Mouse (Mus musculus): ENCODE data around the gene Jmjd8. TPM values are rescaled to one million over a fixed set of nuclear protein-coding genes. Genes with fewer than 3 reads are reported as not detected.
A peak's percentile ranks its signal among the peaks of the same experiment; 100 is the strongest.

The Jmjd8 gene
- total and polyA plus RNA-seq, 3 experiments: 32.7 to 47.2 (median 36.9) TPM

DNA sequence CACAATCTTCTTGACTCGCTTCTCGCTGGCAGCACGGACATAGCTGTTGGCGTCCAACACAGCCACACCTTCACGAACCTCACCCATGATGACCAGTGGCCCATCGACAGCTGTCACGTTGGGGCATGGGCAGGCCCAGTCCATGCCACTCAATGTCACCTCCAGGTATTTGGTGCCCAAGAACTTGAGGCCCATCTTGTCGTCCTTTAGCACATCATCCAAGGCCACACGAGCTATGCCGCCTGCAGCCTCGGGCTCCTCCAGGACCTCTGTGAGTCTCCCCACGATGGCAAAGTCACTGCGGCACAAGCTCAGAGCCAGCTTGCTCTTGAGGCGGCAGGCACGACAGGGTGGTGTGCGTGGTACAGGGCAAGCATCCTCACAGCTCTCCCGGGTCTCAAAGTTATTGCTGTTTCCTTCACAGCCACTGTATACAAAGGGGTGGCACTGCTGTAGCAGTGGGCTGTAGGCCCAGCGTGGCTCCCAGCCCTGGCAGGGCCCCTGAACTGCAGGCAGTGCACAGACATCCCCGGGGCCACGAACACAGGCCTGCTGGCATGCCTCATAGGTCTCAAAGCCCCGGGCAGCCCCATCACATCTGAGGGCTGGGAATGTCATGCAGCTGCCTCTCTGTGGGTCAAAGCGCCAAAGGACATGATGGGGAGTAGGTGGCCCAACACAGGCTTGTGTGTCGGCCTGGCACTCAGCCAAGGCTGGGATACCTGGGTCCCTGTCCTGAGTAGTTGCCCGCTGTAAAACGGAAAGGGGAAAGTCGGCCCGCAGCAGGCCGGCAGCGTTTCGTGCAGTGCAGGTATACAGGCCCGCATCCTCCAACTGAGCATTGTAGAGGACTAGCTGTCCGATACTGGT lies 49.3 kb downstream of the Jmjd8 start:
- Histone ChIP-seq H3K4me3 (no peak overlapping the region), H3K27me3 (ENCODE audit: control insufficient read depth, insufficient read depth, low read length) (no peaks in the 10 kb centered on the region), H3K9ac (ENCODE audit: low read depth, low read length) (no peak overlapping the region), H3K36me3 (ENCODE audit: control insufficient read depth, insufficient read depth, low read length) (no peaks in the 10 kb centered on the region), H3K4me1 (ENCODE audit: control insufficient read depth, insufficient read depth, low read length) (peaks cover 6% of the 10 kb centered on the region; the same call in 1 of the 2 replicates), H3K79me2 (replicated peaks; ENCODE audit: control insufficient read depth, insufficient read depth, low read length) (no peaks in the 10 kb centered on the region), H3K27ac (no peak overlapping the region)
- no peak for DNase-seq
- intact Hi-C loops (cut with DNase I): no loop called here
- TF ChIP-seq EP300 (IDR thresholded peaks at IDR 0.05; ENCODE audit: insufficient read depth, low read depth, low read length) (no peak), POLR2A (IDR thresholded peaks at IDR 0.05; ENCODE audit: insufficient read depth, low read depth, low read length) (no peak), CTCF (IDR thresholded peaks at IDR 0.05) (no peak)
- 92% methylated on average over 32 of the region's 32 CpGs for WGBS

GRCm38 (mm10) chr17:25878611-25879180 lies 50.0 kb downstream of the Jmjd8 start:
- intact Hi-C loops (cut with DNase I): no loop called here
- 93% methylated on average over 19 of the region's 19 CpGs for WGBS

DNA sequence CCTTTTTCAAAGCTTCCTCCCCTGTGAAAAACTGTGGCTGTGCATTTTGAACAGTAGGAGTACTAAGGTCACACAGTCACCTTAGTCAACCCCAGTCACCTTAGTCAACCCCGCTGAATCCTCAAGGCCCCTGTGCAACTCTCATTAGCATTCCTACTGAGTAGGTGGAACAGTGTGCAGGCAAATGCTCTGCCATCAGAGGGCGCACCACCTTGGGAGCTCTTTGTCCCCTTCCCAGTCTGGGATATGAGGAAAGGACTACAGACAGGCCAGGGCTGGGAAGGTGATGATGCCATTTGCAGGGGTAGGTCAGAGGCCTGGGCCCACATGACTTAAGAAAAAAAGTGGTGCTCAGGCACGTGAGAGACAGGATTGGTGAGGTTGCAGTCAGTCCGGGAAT lies 50.6 kb downstream of the Jmjd8 start:
- Histone ChIP-seq H3K4me3 (no peak overlapping the region), H3K9ac (ENCODE audit: low read depth, low read length) (no peak overlapping the region), H3K36me3 (ENCODE audit: control insufficient read depth, insufficient read depth, low read length) (no peaks in the 10 kb centered on the region), H3K27me3 (ENCODE audit: control insufficient read depth, insufficient read depth, low read length) (no peaks in the 10 kb centered on the region), H3K4me1 (ENCODE audit: control insufficient read depth, insufficient read depth, low read length) (peaks cover 4% of the 10 kb centered on the region; the same call in 1 of the 2 replicates), H3K27ac (no peak overlapping the region), H3K79me2 (replicated peaks; ENCODE audit: control insufficient read depth, insufficient read depth, low read length) (no peaks in the 10 kb centered on the region)
- intact Hi-C loops (cut with DNase I): no loop called here
- TF ChIP-seq CTCF (IDR thresholded peaks at IDR 0.05): peak; percentile 63
- 0 out of 2 replicates have a peak, but pooled peaks have one; percentile 9 for TF ChIP-seq POLR2A (IDR thresholded peaks at IDR 0.05; ENCODE audit: insufficient read depth, low read depth, low read length)
- no peak for TF ChIP-seq EP300 (IDR thresholded peaks at IDR 0.05; ENCODE audit: insufficient read depth, low read depth, low read length)
- WGBS: 80% methylated on average over 4 of the region's 4 CpGs
- DNase-seq: no peak

More at GRCm38 (mm10) chr17:25878611-25879180, 50.0 kb downstream of the Jmjd8 start:
- H3K4me1 ChIP-seq (ENCODE audit: control insufficient read depth, insufficient read depth, low read length): peaks cover 6% of the 10 kb centered on the region; the same call in 1 of the 2 replicates
- H3K27ac ChIP-seq: no peak overlapping the region
- H3K36me3 ChIP-seq (ENCODE audit: control insufficient read depth, insufficient read depth, low read length): no peaks in the 10 kb centered on the region
- no peaks in the 10 kb centered on the region for H3K27me3 ChIP-seq (ENCODE audit: control insufficient read depth, insufficient read depth, low read length)
- H3K4me3 ChIP-seq: no peak overlapping the region
- TF ChIP-seq EP300 (IDR thresholded peaks at IDR 0.05; ENCODE audit: insufficient read depth, low read depth, low read length) (no peak), CTCF (IDR thresholded peaks at IDR 0.05) (no peak), POLR2A (IDR thresholded peaks at IDR 0.05; ENCODE audit: insufficient read depth, low read depth, low read length) (no peak)
- DNase-seq: no peak
- no peaks in the 10 kb centered on the region for H3K79me2 ChIP-seq (replicated peaks; ENCODE audit: control insufficient read depth, insufficient read depth, low read length)
- no peak overlapping the region for H3K9ac ChIP-seq (ENCODE audit: low read depth, low read length)

DNA sequence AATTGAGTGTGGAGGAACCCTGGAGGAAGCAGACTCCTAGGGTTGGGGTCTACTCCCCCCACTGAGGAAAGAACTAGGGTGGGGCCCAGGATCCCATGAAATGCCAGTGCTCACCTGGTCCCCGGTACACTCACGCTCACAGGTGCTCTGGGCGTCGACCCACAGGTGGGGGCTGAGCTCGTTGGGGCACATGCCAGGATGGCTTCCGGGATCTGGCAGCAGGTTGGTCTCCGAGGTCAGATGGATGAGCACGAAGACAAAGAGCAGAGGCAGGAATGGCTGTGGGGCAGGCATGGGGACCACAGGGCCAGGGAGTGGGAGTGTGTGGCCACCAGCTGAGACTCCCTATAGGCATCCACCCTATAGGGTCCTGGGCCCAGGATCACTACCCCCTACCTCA lies 51.1 kb downstream of the Jmjd8 start:
- H3K36me3 ChIP-seq (ENCODE audit: control insufficient read depth, insufficient read depth, low read length): no peaks in the 10 kb centered on the region
- 86% methylated on average over 8 of the region's 8 CpGs for WGBS

DNA sequence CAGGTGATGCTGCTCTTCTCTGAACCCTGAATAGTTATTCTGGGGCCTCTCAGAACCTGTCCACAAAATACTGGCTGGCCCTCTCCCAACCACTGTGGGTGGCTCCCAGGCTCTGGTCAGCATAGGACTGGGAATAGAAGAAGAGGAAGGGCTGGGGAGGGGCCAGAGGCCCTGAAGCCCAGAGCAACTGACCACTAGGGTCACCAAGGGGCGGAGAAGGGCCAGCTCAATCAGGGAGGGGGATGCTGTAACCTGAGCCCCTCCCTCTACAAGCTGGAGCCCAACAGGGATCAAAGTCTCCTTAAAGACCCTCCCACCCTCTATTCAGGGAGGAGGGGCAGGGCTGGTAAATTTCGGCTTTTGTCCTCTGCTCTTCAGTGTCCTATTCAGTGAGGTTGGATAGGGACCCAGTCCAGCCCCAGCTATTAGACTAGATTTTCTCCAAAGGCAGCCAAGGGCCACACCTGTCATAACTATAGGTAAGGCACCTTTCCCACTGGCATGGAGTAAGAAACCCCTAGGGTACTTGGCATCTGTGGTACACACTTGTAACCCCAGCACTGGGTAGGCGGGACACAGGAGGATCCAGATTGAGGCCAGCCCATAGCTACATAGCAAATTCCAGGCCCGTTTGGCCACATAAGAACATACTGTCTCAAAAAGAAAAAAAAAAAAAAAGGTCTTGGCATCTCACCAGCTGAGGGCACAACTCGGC lies 51.7 kb downstream of the Jmjd8 start, which contains the start of gene Wfikkn1:
TSS of gene Wfikkn1 (minus strand) at position 663 of the 715 bp plus-strand sequence.
- 0 out of 2 replicates have a peak, but pooled peaks cover 1% of the 10 kb centered on the region for H3K4me1 ChIP-seq (ENCODE audit: control insufficient read depth, insufficient read depth, low read length)
- H3K9ac ChIP-seq (ENCODE audit: low read depth, low read length): no peak within 1 kb of the TSS
- no peaks in the 10 kb centered on the region for H3K36me3 ChIP-seq (ENCODE audit: control insufficient read depth, insufficient read depth, low read length)
- H3K27me3 ChIP-seq (ENCODE audit: control insufficient read depth, insufficient read depth, low read length): no peaks in the 10 kb centered on the region
- no peak within 1 kb of the TSS for H3K27ac ChIP-seq
- intact Hi-C loops (cut with DNase I): no loop called here
- TF ChIP-seq EP300 (IDR thresholded peaks at IDR 0.05; ENCODE audit: insufficient read depth, low read depth, low read length) (no peak), POLR2A (IDR thresholded peaks at IDR 0.05; ENCODE audit: insufficient read depth, low read depth, low read length) (no peak), CTCF (IDR thresholded peaks at IDR 0.05) (no peak)
- 60% methylated on average over 5 of the region's 5 CpGs for WGBS
- no peak within 1 kb of the TSS for H3K4me3 ChIP-seq
- no peak for DNase-seq
- H3K79me2 ChIP-seq (replicated peaks; ENCODE audit: control insufficient read depth, insufficient read depth, low read length): no peaks in the 10 kb centered on the region

More for the DNA sequence above, 51.1 kb downstream of the Jmjd8 start:
- H3K79me2 ChIP-seq (replicated peaks; ENCODE audit: control insufficient read depth, insufficient read depth, low read length): no peaks in the 10 kb centered on the region
- H3K27me3 ChIP-seq (ENCODE audit: control insufficient read depth, insufficient read depth, low read length): no peaks in the 10 kb centered on the region
- DNase-seq: no peak
- intact Hi-C loops (cut with DNase I): no loop called here
- no peak for TF ChIP-seq POLR2A (IDR thresholded peaks at IDR 0.05; ENCODE audit: insufficient read depth, low read depth, low read length)
- no peak for TF ChIP-seq EP300 (IDR thresholded peaks at IDR 0.05; ENCODE audit: insufficient read depth, low read depth, low read length)
- TF ChIP-seq CTCF (IDR thresholded peaks at IDR 0.05): no peak
- H3K4me1 ChIP-seq (ENCODE audit: control insufficient read depth, insufficient read depth, low read length): 0 out of 2 replicates have a peak, but pooled peaks cover 1% of the 10 kb centered on the region
- no peak overlapping the region for H3K4me3 ChIP-seq
- H3K9ac ChIP-seq (ENCODE audit: low read depth, low read length): no peak overlapping the region
- no peak overlapping the region for H3K27ac ChIP-seq

All from heart, adult 2 months (tissue).